Mouse (Mus musculus) granulocyte monocyte progenitor cell, adult 5-6 weeks (primary cell): ENCODE measurements around the gene Cacna1c. TPM values are rescaled to one million over a fixed set of nuclear protein-coding genes. Genes with fewer than 3 reads are reported as not detected.

Source experiments
- ATAC-seq: replicated peaks from 2 replicates; pipeline ENCODE4 v1.8.0; 2016; ENCODE audit warnings: mild to moderate bottlenecking, moderate TSS enrichment, inconsistent platforms; ENCODE audit not compliant: poor library complexity, severe bottlenecking
- total RNA-seq, 2 experiments: library from RNA; stranded (forward) in 1 of 2; stranded (reverse) in 1 of 2; fragments of 200-712, 200-1000 nt in 1 of 2; fragments of >200 nt in 1 of 2; fragmentation: Nextera tagmentation in 1 of 2; gene quantifications; 2 replicates each; pipeline ENCODE4 v1.2.3; 2014 to 2017

The Cacna1c gene
- total RNA-seq, 2 experiments from 2014 or later: not detected

DNA sequence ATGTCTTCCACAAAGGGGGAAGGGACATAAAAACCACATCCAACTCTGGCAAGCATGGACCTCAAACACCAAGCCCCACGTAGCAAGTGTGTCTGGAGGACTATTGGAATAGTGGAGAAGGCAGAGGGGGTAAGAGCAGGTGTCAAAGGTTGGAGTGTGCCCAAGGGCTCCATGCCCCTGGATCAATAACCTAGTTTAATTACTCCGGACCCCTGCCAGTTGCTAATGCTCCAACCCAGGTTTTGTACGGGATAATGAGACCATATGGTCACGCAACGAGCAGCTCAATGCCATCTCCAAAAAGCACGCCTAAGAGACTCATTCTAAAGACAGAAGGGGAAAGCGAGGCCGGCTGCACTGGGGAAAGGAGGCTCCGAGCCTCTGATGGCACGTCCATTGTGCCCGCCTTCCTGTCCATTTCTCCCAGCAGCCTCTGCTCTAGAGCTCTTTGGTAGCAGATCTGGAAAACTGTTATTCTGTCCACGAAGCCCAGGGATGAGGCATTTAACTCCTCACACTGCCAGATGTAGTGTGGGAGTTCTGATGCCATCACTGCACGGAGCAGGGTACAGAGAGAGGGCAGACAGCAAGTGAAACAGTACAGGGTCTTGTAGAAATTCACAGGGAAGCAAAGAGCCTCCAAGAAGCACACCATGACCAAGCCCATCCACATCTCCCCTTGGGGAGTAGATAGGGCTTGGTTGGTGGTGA, 257.7 kb downstream of the Cacna1c start:
- no peak for ATAC-seq

GRCm38 (mm10) chr6:118937536-118937935, 258.7 kb downstream of the Cacna1c start:
- ATAC-seq: no peak

GRCm38 (mm10) chr6:118935520-118936415, 260.4 kb downstream of the Cacna1c start:
- no peak for ATAC-seq

DNA sequence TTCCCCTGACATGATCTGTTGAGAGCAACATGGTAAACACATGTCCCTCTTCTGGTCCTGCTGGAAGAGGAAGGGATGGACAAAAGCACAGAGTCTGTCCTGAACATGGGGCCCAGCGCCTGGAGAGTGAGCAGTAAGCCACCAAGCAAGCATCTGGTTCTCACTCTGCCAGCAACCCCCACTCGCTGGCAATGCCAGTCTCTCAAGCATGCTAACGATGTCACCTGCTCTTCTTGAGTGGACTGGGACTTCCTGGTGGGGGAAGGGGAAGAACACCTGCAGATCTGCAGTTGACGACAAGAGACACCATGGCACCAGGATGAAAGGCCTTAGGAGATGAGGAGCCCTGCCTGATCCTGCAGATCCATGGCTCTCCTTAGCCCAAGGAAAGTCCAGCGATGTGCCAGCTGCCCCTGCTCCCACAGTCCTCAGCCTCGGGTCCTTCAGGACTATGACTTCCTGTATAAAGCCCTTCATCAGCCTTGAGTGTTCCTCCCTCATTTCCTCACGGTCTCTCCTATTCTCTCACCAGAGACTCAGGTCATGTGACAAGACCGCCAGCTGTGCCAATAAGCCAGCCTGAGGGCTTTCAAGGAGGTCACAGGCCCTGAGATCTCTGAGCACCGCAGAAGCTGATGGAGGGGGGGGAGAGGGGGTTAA, 261.8 kb downstream of the Cacna1c start:
- ATAC-seq: no peak

DNA sequence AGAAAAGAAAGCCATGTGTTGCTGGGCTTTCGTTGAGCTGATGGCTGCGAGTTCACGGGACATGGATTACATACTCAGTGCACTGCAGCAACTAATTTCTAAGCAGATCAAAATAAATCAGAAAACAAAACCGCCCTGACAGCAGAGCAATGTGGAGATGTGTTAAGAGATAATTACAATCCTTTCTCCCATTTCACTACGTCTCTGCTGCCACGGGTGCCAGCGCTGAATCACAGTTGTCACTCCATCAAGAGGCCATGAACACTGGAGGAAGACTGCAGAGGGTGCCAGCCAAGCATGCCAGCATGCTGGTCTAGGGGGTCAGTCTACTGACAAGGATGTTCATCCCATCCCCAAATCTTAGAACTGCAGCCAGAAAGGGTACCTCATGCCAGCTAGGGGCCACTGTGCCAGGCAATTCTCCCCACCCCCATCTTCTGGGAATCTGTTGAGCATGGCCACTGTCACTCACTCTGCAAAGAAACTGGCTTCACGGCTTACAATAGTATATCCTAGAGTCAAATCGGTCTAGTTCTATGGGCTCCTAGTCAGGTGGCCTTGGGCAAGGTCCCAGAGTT, 263.1 kb downstream of the Cacna1c start:
- no peak for ATAC-seq

DNA sequence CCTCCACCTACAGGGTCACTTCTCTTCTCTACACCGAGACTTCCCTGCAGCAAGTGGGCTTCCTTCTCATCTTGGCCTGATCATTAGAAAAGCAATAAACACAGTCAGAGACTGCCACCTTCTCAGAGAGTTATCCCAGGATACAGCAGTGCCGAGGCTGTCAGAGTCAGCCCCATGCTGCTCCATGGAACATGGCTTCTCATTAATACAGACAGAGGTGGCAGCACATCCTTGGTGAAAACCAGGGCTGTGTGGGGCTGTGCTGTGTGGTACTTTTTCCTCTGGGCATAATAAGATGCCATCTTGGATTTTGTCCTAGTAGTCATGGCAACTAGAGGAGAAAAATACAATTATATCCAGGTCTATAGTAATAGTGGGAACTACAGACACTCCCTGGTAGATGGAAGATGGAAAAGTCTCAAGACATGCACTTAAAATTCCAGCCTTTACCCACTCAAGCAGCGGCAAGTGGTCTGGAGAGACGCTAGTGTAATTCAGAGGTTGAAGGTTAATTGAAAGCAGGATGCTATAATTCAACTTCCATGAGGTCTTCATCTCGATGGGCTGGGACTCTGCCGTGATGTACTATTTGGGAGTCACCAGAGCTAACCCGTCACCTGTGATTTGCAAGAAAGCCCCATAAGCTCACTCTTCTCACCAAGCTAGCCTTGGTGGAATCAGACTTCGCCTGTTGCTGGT, 264.1 kb downstream of the Cacna1c start:
- no peak for ATAC-seq

DNA sequence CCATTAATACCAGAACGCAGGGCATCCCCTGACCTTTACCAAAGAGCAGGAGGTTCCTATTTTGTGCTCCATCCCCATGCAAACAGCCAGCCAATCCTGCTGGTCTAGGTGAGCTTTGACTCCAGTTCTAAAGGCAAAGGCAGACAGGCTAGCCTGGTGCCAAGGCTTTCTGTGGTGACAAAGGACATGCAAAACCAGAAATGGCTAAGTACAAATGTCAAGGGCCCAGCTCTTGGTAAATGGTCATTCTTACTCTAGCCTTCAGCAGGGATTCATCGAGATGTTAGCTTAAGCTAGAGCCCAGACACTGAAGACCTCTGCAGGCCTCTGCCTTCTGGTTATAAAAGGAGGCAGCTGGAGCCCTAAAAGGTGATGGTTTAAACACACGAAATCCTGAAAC, 269.5 kb downstream of the Cacna1c start:
- no peak for ATAC-seq

DNA sequence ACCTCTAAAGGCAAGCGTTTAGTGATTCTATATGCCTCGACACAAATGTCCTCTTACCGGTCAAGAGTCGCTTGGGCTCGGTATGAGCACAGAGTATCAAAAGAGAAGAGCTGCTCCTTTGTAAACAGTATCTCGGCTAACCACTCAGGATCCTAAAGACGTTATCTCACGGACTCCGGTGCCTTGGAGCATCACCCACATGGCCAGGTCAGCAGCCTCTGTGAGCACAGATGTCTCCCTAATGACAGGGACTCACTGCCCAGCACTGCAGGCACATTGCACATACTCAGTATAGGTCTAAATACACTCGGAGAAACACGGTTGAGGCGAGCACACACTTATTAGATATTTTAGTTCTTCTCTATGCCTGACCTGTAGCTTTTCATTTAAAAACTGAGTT, 271.8 kb downstream of the Cacna1c start:
- no peak for ATAC-seq

- no peak for ATAC-seq
Observed at GRCm38 (mm10) chr6:118923926-118924325, 272.3 kb downstream of the Cacna1c start.

- ATAC-seq: no peak
Observed at GRCm38 (mm10) chr6:118923212-118923577, 273.0 kb downstream of the Cacna1c start.

- peak; percentile 76 for ATAC-seq
Observed at GRCm38 (mm10) chr6:118922328-118923211, 273.6 kb downstream of the Cacna1c start.

DNA sequence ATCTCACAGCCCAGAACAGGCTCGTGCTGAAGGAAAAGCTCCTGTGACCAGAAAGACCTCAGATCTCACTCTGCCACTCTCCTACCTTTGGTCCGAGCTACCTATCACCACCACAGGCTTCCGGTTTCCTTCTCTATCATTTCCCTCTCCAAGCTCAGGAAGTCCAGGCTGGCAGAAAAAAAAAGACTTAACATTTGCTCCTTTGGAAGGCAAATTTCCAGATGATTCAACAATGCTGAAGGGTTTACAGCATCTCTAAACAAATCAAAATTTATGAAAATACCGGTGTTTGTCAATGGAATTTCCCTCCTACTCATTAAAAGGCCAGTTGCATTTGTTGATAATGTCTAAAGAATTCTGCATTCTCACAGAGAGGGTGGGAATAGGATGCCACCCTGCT, 288.0 kb downstream of the Cacna1c start:
- ATAC-seq: no peak

- ATAC-seq: no peak
Observed at GRCm38 (mm10) chr6:118907704-118908103, 288.5 kb downstream of the Cacna1c start.

GRCm38 (mm10) chr6:118906878-118907277, 289.3 kb downstream of the Cacna1c start:
- no peak for ATAC-seq

DNA sequence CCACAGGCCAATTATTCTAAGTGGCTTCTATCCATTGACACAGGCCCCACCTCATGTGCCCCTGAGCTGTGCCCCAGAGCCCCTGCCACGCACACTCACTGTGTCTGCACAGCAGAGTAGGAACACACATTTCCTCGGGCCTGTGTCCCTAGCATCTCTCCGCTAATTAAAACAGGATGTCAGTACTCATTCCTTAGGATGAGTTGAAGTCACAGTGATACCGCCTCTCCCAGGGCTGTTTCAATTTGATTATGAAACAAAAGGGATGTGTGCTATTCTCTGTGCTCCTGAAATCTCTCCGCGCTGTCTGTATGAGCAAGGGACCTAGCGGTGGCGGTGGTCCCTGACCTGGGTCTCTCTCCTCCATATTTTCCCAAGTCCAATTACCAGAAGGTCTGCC, 296.5 kb downstream of the Cacna1c start:
- ATAC-seq: no peak

DNA sequence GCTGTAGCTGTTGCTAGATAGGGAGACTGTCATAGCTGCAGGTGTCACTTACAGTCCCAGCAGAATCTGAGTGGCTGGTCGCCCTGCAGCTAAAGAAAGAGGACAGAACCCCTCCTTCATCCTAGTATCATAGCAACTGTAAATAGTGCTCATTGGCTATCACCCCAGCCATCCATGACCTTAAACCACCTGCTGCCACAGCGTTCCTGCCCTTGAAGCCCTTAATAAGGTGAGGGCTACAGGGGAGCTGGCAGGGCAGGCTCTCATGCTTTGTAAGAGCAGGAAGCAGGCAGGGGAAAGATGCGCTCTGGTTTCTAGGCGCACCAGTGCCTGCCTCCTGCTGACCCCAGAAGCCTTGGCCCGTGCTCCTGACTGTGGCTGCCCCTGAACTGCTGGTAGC, 299.1 kb downstream of the Cacna1c start:
- ATAC-seq: no peak

DNA sequence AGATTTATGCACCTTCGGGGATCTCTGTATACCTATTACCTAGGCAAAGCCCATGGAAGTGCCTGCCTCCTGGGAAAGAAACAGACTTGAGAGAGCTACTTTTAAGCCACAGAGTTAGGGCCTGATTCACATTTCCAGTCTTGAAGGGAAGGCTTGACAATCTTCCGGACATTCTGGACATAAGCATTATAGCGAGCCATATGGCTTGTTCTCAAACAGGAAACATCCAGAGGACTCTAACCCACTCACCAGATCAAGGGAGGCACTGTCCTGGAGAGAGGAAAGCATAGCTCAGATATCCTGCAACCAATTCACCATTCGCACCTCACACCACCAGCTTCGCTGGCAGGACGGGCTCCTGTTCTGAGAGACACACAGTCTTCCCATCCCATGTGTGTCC, 302.2 kb downstream of the Cacna1c start:
- no peak for ATAC-seq

- ATAC-seq: no peak
Observed at GRCm38 (mm10) chr6:118889441-118889840, 306.8 kb downstream of the Cacna1c start.

DNA sequence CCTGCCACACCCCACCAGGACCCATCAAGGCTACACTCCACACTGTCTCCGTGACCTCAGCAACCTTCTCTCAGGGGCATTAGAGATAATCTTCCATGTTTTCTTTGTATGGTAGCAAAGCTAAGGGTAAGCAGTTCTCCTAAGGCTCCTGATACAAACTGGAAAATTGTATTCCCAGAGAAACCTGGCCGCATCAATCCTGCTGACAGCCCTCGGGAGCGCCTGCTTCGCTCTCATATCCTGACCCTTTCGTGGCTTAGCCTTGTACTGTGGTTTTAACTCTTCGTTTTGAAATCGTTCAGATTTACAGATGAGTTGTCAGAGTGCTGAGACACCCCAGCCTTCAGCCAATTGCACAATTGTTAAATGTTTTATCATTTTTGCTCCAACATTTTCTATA, 309.2 kb downstream of the Cacna1c start:
- ATAC-seq: no peak
